Mouse (Mus musculus) embryonic facial prominence, embryonic 14.5 days (tissue): Measurements from ENCODE around the gene Cmtm2a. TPM values are rescaled to one million over a fixed set of nuclear protein-coding genes. Genes with fewer than 3 reads are reported as not detected.

Source experiments
- polyA plus RNA-seq: library from polyadenylated mRNA; unstranded; fragments of >200 nt; fragmentation: Nextera tagmentation; extraction: Ambion mirVana; gene quantifications from 2 replicates; pipeline ENCODE4 v1.2.1, GENCODE M21; 2014

Cmtm2a gene
- polyA plus RNA-seq, 1 experiment from 2014 or later: not detected

Other genes with a start within 250 kb of the Cmtm2a start
- gene Cdh5, start 191.6 kb downstream of the Cmtm2a start, polyA plus RNA-seq: 43.0 and 46.2 TPM in 2 replicates
- gene Bean1, start 122.7 kb downstream of the Cmtm2a start, polyA plus RNA-seq: 2.1 and 2.5 TPM in 2 replicates
- 16.4 and 21.2 TPM in 2 replicates for gene Tk2, start 44.6 kb downstream of the Cmtm2a start, polyA plus RNA-seq
- gene Cklf, start 42.3 kb downstream of the Cmtm2a start, polyA plus RNA-seq: 33.0 and 35.5 TPM in 2 replicates
- not detected in 2 replicates for gene Gm45711, start 16.9 kb upstream of the Cmtm2a start, polyA plus RNA-seq
- not detected in 2 replicates for gene Cmtm1, start 17.0 kb upstream of the Cmtm2a start, polyA plus RNA-seq
- not detected in 2 replicates for gene Gm11020, start 28.4 kb upstream of the Cmtm2a start, polyA plus RNA-seq
- gene Cmtm2b, start 29.0 kb upstream of the Cmtm2a start, polyA plus RNA-seq: not detected in 2 replicates
- gene Cmtm3, start 46.2 kb upstream of the Cmtm2a start, polyA plus RNA-seq: 168 and 189 TPM in 2 replicates
- 4.1 and 4.3 TPM in 2 replicates for gene Cmtm4, start 102.6 kb upstream of the Cmtm2a start, polyA plus RNA-seq
- gene Dync1li2, start 149.9 kb upstream of the Cmtm2a start, polyA plus RNA-seq: 52.5 and 53.8 TPM in 2 replicates
- gene Terb1, start 216.7 kb upstream of the Cmtm2a start, polyA plus RNA-seq: 0.53 and 0.62 TPM in 2 replicates
- 89.0 and 100 TPM in 2 replicates for gene Nae1, start 241.5 kb upstream of the Cmtm2a start, polyA plus RNA-seq
- gene Car7, start 241.5 kb upstream of the Cmtm2a start, polyA plus RNA-seq: 1.0 and 1.6 TPM in 2 replicates